Mouse (Mus musculus) MEL (cell line): Measurements from ENCODE around the gene Lasp1. TPM values are rescaled to one million over a fixed set of nuclear protein-coding genes. Genes with fewer than 3 reads are reported as not detected.
"Not testable (repeated sequence)": the region's sequence is repeated elsewhere in the genome, so short reads cannot be mapped to it uniquely, and the experiment has no call there.

Experiments used
- DNase-seq: peaks from one replicate; pipeline ENCODE4 v3.0.0; 2011; ENCODE audit warnings: low read depth, low spot score
- H3K27ac ChIP-seq: 2 replicates; pipeline ENCODE4 v1.5.1; 2012; ENCODE audit warnings: low read depth, mild to moderate bottlenecking, control low read depth, low read length, moderate library complexity; ENCODE audit not compliant: control insufficient read depth
- H3K27me3 ChIP-seq, 2 experiments: fragments of 150-350 bp in 1 of 2; sonication (generic) in 1 of 2; 2 replicates each; pipeline ENCODE4 v1.6.1; 2012; ENCODE audit warnings: low read length in 2 of 2, mild to moderate bottlenecking in 2 of 2, improper control_type of control experiment in 1 of 2, moderate library complexity in 1 of 2; ENCODE audit not compliant: insufficient read depth in 2 of 2, control insufficient read depth in 1 of 2
- H3K36me3 ChIP-seq, 2 experiments: 2 replicates each; pipeline ENCODE4 v1.6.1; 2012 to 2014; ENCODE audit warnings: low read length in 2 of 2, improper control_type of control experiment in 1 of 2, inconsistent platforms in 1 of 2, mild to moderate bottlenecking in 1 of 2; ENCODE audit not compliant: insufficient read depth in 2 of 2, control insufficient read depth in 1 of 2
- H3K4me1 ChIP-seq, 2 experiments: fragments of 150-350 bp in 1 of 2; sonication (generic) in 1 of 2; 2 replicates each; pipeline ENCODE4 v1.6.1; 2012; ENCODE audit warnings: low read length in 2 of 2, improper control_type of control experiment in 1 of 2, mild to moderate bottlenecking in 1 of 2; ENCODE audit not compliant: insufficient read depth in 2 of 2, control insufficient read depth in 1 of 2
- H3K4me3 ChIP-seq, 2 experiments: fragments of 150-350 bp in 1 of 2; sonication (generic) in 1 of 2; 2 replicates each; pipeline ENCODE4 v1.5.1; 2012; ENCODE audit warnings: low read depth in 2 of 2, low read length in 2 of 2, mild to moderate bottlenecking in 2 of 2, moderate library complexity in 2 of 2, control low read depth in 1 of 2, improper control_type of control experiment in 1 of 2; ENCODE audit not compliant: control insufficient read depth in 1 of 2, insufficient read depth in 1 of 2
- H3K79me2 ChIP-seq: 2 replicates; pipeline ENCODE4 v1.6.1; 2012; ENCODE audit warnings: mild to moderate bottlenecking, low read length, moderate library complexity; ENCODE audit not compliant: control insufficient read depth, poor library complexity, insufficient read depth
- H3K9ac ChIP-seq: 2 replicates; pipeline ENCODE4 v1.6.1; 2012; ENCODE audit warnings: low read depth, mild to moderate bottlenecking, control low read depth, low read length, moderate library complexity; ENCODE audit not compliant: control insufficient read depth, poor library complexity, severe bottlenecking
- H3K9me3 ChIP-seq: fragments of 150-350 bp; sonication (generic); replicated peaks from 2 replicates; pipeline ENCODE4 v1.6.1; 2012; ENCODE audit warnings: mild to moderate bottlenecking, low read length, improper control_type of control experiment, moderate library complexity; ENCODE audit not compliant: insufficient read depth
- BHLHE40 ChIP-seq: IDR thresholded peaks from 2 replicates; pipeline ENCODE4 v1.6.1; 2012; ENCODE audit warnings: low read depth, mild to moderate bottlenecking, inconsistent platforms, low read length, improper control_type of control experiment, borderline replicate concordance
- CHD2 ChIP-seq: IDR thresholded peaks from 2 replicates; pipeline ENCODE4 v1.6.1; 2011; ENCODE audit warnings: low read length, improper control_type of control experiment
- E2F4 ChIP-seq: IDR thresholded peaks from 2 replicates; pipeline ENCODE4 v1.6.1; 2011; ENCODE audit warnings: low read depth, low read length, improper control_type of control experiment, borderline replicate concordance
- EP300 ChIP-seq, 2 experiments: IDR thresholded peaks; 2 replicates each; pipeline ENCODE4 v1.6.1; 2011; ENCODE audit warnings: improper control_type of control experiment in 2 of 2, low read length in 2 of 2, low read depth in 1 of 2, mild to moderate bottlenecking in 1 of 2
- ETS1 ChIP-seq: IDR thresholded peaks from 2 replicates; pipeline ENCODE4 v1.6.1; 2012; ENCODE audit warnings: low read depth, mild to moderate bottlenecking, inconsistent platforms, low read length, improper control_type of control experiment, moderate library complexity
- GATA1 ChIP-seq: IDR thresholded peaks from 2 replicates; pipeline ENCODE4 v1.6.1; 2011; ENCODE audit warnings: low read depth, low read length, improper control_type of control experiment
- HCFC1 ChIP-seq: IDR thresholded peaks from 2 replicates; pipeline ENCODE4 v1.6.1; 2012; ENCODE audit warnings: low read depth, mild to moderate bottlenecking, inconsistent platforms, low read length, improper control_type of control experiment, moderate library complexity
- JUND ChIP-seq: IDR thresholded peaks from 2 replicates; pipeline ENCODE4 v1.6.1; 2011; ENCODE audit warnings: low read depth, mild to moderate bottlenecking, improper control_type of control experiment, low read length
- KAT2A ChIP-seq: conservative IDR thresholded peaks from 2 replicates; pipeline ENCODE4 v1.6.1; 2012; ENCODE audit warnings: low read depth, low read length, improper control_type of control experiment, inconsistent platforms
- MAX ChIP-seq: IDR thresholded peaks from 2 replicates; pipeline ENCODE4 v1.6.1; 2011; ENCODE audit warnings: low read length, improper control_type of control experiment
- MAZ ChIP-seq: IDR thresholded peaks from 2 replicates; pipeline ENCODE4 v1.6.1; 2012; ENCODE audit warnings: low read depth, mild to moderate bottlenecking, inconsistent platforms, low read length, improper control_type of control experiment
- MEF2A ChIP-seq: IDR thresholded peaks from 2 replicates; pipeline ENCODE4 v1.6.1; 2014; ENCODE audit warnings: low read depth, mild to moderate bottlenecking, inconsistent platforms, low read length, improper control_type of control experiment; ENCODE audit not compliant: poor library complexity, insufficient replicate concordance, severe bottlenecking; ENCODE audit errors: extremely low read depth
- MXI1 ChIP-seq: IDR thresholded peaks from 2 replicates; pipeline ENCODE4 v1.6.1; 2011; ENCODE audit warnings: mild to moderate bottlenecking, low read depth, low read length, improper control_type of control experiment
- MYB ChIP-seq: IDR thresholded peaks from 2 replicates; pipeline ENCODE4 v1.6.1; 2011; ENCODE audit warnings: mild to moderate bottlenecking, low read depth, low read length, improper control_type of control experiment
- MYC ChIP-seq: IDR thresholded peaks from 2 replicates; pipeline ENCODE4 v1.6.1; 2011; ENCODE audit warnings: low read depth, mild to moderate bottlenecking, low read length, improper control_type of control experiment, moderate library complexity
- NRF1 ChIP-seq: IDR thresholded peaks from 2 replicates; pipeline ENCODE4 v1.6.1; 2014; ENCODE audit warnings: low read depth, mild to moderate bottlenecking, inconsistent platforms, low read length, improper control_type of control experiment, moderate library complexity; ENCODE audit not compliant: poor library complexity, insufficient read depth, severe bottlenecking
- POLR2A ChIP-seq, 2 experiments: IDR thresholded peaks; 2 replicates each; pipeline ENCODE4 v1.6.1; 2011 to 2012; ENCODE audit warnings: low read length in 2 of 2, mild to moderate bottlenecking in 2 of 2, control low read depth in 1 of 2, improper control_type of control experiment in 1 of 2, low read depth in 1 of 2, moderate library complexity in 1 of 2; ENCODE audit not compliant: control insufficient read depth in 1 of 2, insufficient read depth in 1 of 2, poor library complexity in 1 of 2
- POLR2AphosphoS2 ChIP-seq: IDR thresholded peaks from 2 replicates; pipeline ENCODE4 v1.6.1; 2011; ENCODE audit warnings: low read length, improper control_type of control experiment
- POLR2AphosphoS5 ChIP-seq: IDR thresholded peaks from 2 replicates; pipeline ENCODE4 v1.6.1; 2012; ENCODE audit warnings: low read depth, borderline replicate concordance, mild to moderate bottlenecking, inconsistent platforms, low read length, moderate library complexity, mixed read lengths
- RAD21 ChIP-seq: IDR thresholded peaks from 2 replicates; pipeline ENCODE4 v1.6.1; 2011; ENCODE audit warnings: mild to moderate bottlenecking, low read depth, low read length, improper control_type of control experiment
- RCOR1 ChIP-seq: IDR thresholded peaks from 2 replicates; pipeline ENCODE4 v1.6.1; 2012; ENCODE audit warnings: low read depth, mild to moderate bottlenecking, inconsistent platforms, low read length, improper control_type of control experiment
- SIN3A ChIP-seq: IDR thresholded peaks from 2 replicates; pipeline ENCODE4 v1.6.1; 2012; ENCODE audit warnings: low read length, improper control_type of control experiment, inconsistent platforms
- TAL1 ChIP-seq: IDR thresholded peaks from 2 replicates; pipeline ENCODE4 v1.6.1; 2012; ENCODE audit warnings: mild to moderate bottlenecking, inconsistent platforms, low read length, moderate library complexity, mixed read lengths
- TBP ChIP-seq: IDR thresholded peaks from 2 replicates; pipeline ENCODE4 v1.8.0; 2011; ENCODE audit warnings: low read depth, low read length, improper control_type of control experiment
- TCF12 ChIP-seq: IDR thresholded peaks from 2 replicates; pipeline ENCODE4 v1.6.1; 2014; ENCODE audit warnings: low read depth, mild to moderate bottlenecking, inconsistent platforms, low read length, improper control_type of control experiment, moderate library complexity
- UBTF ChIP-seq: IDR thresholded peaks from 2 replicates; pipeline ENCODE4 v1.6.1; 2012; ENCODE audit warnings: low read depth, mild to moderate bottlenecking, inconsistent platforms, low read length, improper control_type of control experiment, moderate library complexity, borderline replicate concordance; ENCODE audit not compliant: insufficient read depth
- USF1 ChIP-seq: IDR thresholded peaks from 2 replicates; pipeline ENCODE4 v1.6.1; 2014; ENCODE audit warnings: low read depth, mild to moderate bottlenecking, inconsistent platforms, low read length, improper control_type of control experiment, moderate library complexity
- USF2 ChIP-seq, 2 experiments: IDR thresholded peaks; 2 replicates each; pipeline ENCODE4 v1.6.1; 2011 to 2012; ENCODE audit warnings: improper control_type of control experiment in 2 of 2, low read length in 2 of 2, borderline replicate concordance in 1 of 2, inconsistent platforms in 1 of 2, low read depth in 1 of 2, mild to moderate bottlenecking in 1 of 2; ENCODE audit not compliant: insufficient read depth in 1 of 2
- ZC3H11A ChIP-seq: IDR thresholded peaks from 2 replicates; pipeline ENCODE4 v1.6.1; 2012; ENCODE audit warnings: low read depth, mild to moderate bottlenecking, inconsistent platforms, low read length, improper control_type of control experiment
- ZKSCAN1 ChIP-seq: IDR thresholded peaks from 2 replicates; pipeline ENCODE4 v1.6.1; 2012; ENCODE audit warnings: low read depth, mild to moderate bottlenecking, inconsistent platforms, low read length, improper control_type of control experiment, moderate library complexity
- ZNF384 ChIP-seq: IDR thresholded peaks from 2 replicates; pipeline ENCODE4 v1.6.1; 2012; ENCODE audit warnings: low read depth, mild to moderate bottlenecking, inconsistent platforms, low read length, improper control_type of control experiment
- polyA plus RNA-seq, 2 experiments: library from polyadenylated mRNA; stranded (reverse) in 1 of 2; unstranded in 1 of 2; fragments of >175 nt in 1 of 2; fragments of >200 nt in 1 of 2; gene quantifications; 2 replicates each; pipeline versions ENCODE4 v1.2.1 to v1.2.4; 2012; ENCODE audit warnings: low replicate concordance in 2 of 2, low read depth in 1 of 2; ENCODE audit not compliant: insufficient read length in 2 of 2, insufficient read depth in 1 of 2, missing spikeins in 1 of 2
- total RNA-seq: library from RNA; depleted of rRNA; stranded (reverse); fragments of 300-350 nt; gene quantifications from 2 replicates; pipeline ENCODE4 v1.2.3, GENCODE M21; 2012

Gene Lasp1
- total and polyA plus RNA-seq, 3 experiments = 13.3 to 38.7 TPM; not detected in 1

GRCm38 (mm10) chr11:97790778-97791438 is 7.9 kb upstream of the Lasp1 start:
- not testable (repeated sequence) for H3K27me3 ChIP-seq, H3K4me3 ChIP-seq, H3K9ac ChIP-seq, H3K4me1 ChIP-seq, H3K9me3 ChIP-seq, H3K79me2 ChIP-seq, H3K27ac ChIP-seq, H3K36me3 ChIP-seq
- peak; percentile 64 for DNase-seq
- TF ChIP-seq TBP (peak; percentile 98), ZNF384 (peak; percentile 78)

- no peaks in the 10 kb centered on the region; a peak in 1 of 4 replicates for H3K27me3 ChIP-seq
- H3K9ac ChIP-seq = no peak overlapping the region
- peaks cover 0 to 2% of the 10 kb centered on the region in 2 experiments; a peak in 1 of 4 replicates for H3K4me1 ChIP-seq
- H3K36me3 ChIP-seq = no peaks in the 10 kb centered on the region
- no peak overlapping the region for H3K4me3 ChIP-seq
- DNase-seq = peak; percentile 92
- no peak overlapping the region for H3K27ac ChIP-seq
- H3K79me2 ChIP-seq = no peaks in the 10 kb centered on the region
- H3K9me3 ChIP-seq = no peaks in the 10 kb centered on the region
- peak; percentile 99 for TF ChIP-seq MYC
- no peak for TF ChIP-seq E2F4
- TF ChIP-seq MYB = no peak
- TF ChIP-seq BHLHE40 = peak; percentile 48
- TF ChIP-seq CHD2 = no peak
- TF ChIP-seq USF1 = peak; percentile 70
- TF ChIP-seq KAT2A = no peak
- TF ChIP-seq POLR2AphosphoS2 = no peak
- no peak for TF ChIP-seq NRF1
- TF ChIP-seq MEF2A = no peak
- no peak for TF ChIP-seq GATA1
- peak; percentile 59 for TF ChIP-seq RCOR1
- TF ChIP-seq ZKSCAN1 = no peak
- no peak for TF ChIP-seq TCF12
- TF ChIP-seq ZC3H11A = peak; percentile 93
- TF ChIP-seq POLR2A (IDR thresholded peaks at IDR 0.05; ENCODE audit: control insufficient read depth in 1 of 2, insufficient read depth in 1 of 2, low read depth in 1 of 2, low read length in 2 of 2, poor library complexity in 1 of 2) = no peak
- TF ChIP-seq UBTF = no peak
- no peak for TF ChIP-seq EP300 (IDR thresholded peaks at IDR 0.05; ENCODE audit: low read depth in 1 of 2, low read length in 2 of 2)
- TF ChIP-seq ETS1 = no peak
- TF ChIP-seq HCFC1 = peak; percentile 55; the same call in 1 of the 2 replicates
- TF ChIP-seq USF2 (IDR thresholded peaks at IDR 0.05; ENCODE audit: borderline replicate concordance in 1 of 2, insufficient read depth in 1 of 2, low read depth in 1 of 2, low read length in 2 of 2) = no peak
- no peak for TF ChIP-seq TAL1
- peak; percentile 85 for TF ChIP-seq MXI1
- TF ChIP-seq MAX = peak; percentile 91
- peak; percentile 35; the same call in 1 of the 2 replicates for TF ChIP-seq JUND
- peak; percentile 92 for TF ChIP-seq RAD21
- no peak for TF ChIP-seq POLR2AphosphoS5
- peak; percentile 88 for TF ChIP-seq SIN3A
- TF ChIP-seq MAZ = 0 out of 2 replicates have a peak, but pooled peaks have one; percentile 42
Observed at GRCm38 (mm10) chr11:97793165-97793564, 5.6 kb upstream of the Lasp1 start.
